Mouse (Mus musculus) heart, embryonic 14.5 days (tissue): ENCODE measurements around the gene Armcx6. TPM values are rescaled to one million over a fixed set of nuclear protein-coding genes. Genes with fewer than 3 reads are reported as not detected.
"Not testable (repeated sequence)": the region's sequence is repeated elsewhere in the genome, so short reads cannot be mapped to it uniquely, and the experiment has no call there.

Experiments used
- ATAC-seq: fragments of 200-750 bp; cut with Nextera tagmentation; 2 replicates; pipeline ENCODE4 v1.8.0; 2017; ENCODE audit warnings: low read depth, moderate TSS enrichment; ENCODE audit not compliant: insufficient number of reproducible peaks, insufficient read depth, low FRiP score
- H3K27ac ChIP-seq, 2 experiments: fragments of 200-500 bp in 1 of 2; fragments of 300-500 bp in 1 of 2; sonication (generic) in 1 of 2; replicated peaks in 1 of 2; 2 replicates each; pipeline ENCODE4 v1.5.1; 2012 to 2014; ENCODE audit warnings: low read depth in 2 of 2, low read length in 2 of 2, control low read depth in 1 of 2, mild to moderate bottlenecking in 1 of 2, mixed read lengths in 1 of 2; ENCODE audit not compliant: control insufficient read depth in 1 of 2, insufficient read depth in 1 of 2
- H3K27me3 ChIP-seq: fragments of 300-500 bp; sonication (generic); 2 replicates; pipeline ENCODE4 v1.6.1; 2014; ENCODE audit warnings: mild to moderate bottlenecking, low read length, control low read depth; ENCODE audit not compliant: control insufficient read depth, insufficient read depth
- H3K36me3 ChIP-seq: fragments of 300-500 bp; sonication (generic); 2 replicates; pipeline ENCODE4 v1.6.1; 2014; ENCODE audit warnings: mild to moderate bottlenecking, control low read depth, low read length, mixed read lengths; ENCODE audit not compliant: control insufficient read depth, insufficient read depth
- H3K4me1 ChIP-seq, 2 experiments: fragments of 200-500 bp in 1 of 2; fragments of 300-500 bp in 1 of 2; sonication (generic) in 1 of 2; 2 replicates each; pipeline ENCODE4 v1.6.1; 2012 to 2014; ENCODE audit warnings: low read length in 2 of 2, control low read depth in 1 of 2, mixed read lengths in 1 of 2; ENCODE audit not compliant: control insufficient read depth in 2 of 2, insufficient read depth in 2 of 2
- H3K4me2 ChIP-seq: fragments of 300-500 bp; sonication (generic); 2 replicates; pipeline ENCODE4 v1.6.1; 2014; ENCODE audit warnings: mild to moderate bottlenecking, low read length
- H3K4me3 ChIP-seq, 2 experiments: fragments of 200-500 bp in 1 of 2; fragments of 300-500 bp in 1 of 2; sonication (generic) in 1 of 2; 2 replicates each; pipeline ENCODE4 v1.5.1; 2012 to 2014; ENCODE audit warnings: low read length in 2 of 2, mild to moderate bottlenecking in 2 of 2, control low read depth in 1 of 2, low read depth in 1 of 2, moderate library complexity in 1 of 2; ENCODE audit not compliant: control insufficient read depth in 1 of 2, insufficient read depth in 1 of 2
- H3K9ac ChIP-seq: fragments of 300-500 bp; sonication (generic); 2 replicates; pipeline ENCODE4 v1.6.1; 2014; ENCODE audit warnings: mild to moderate bottlenecking, low read length
- H3K9me3 ChIP-seq: fragments of 300-500 bp; sonication (generic); 2 replicates; pipeline ENCODE4 v1.6.1; 2016; ENCODE audit warnings: low read length, control low read depth; ENCODE audit not compliant: control insufficient read depth
- WGBS: fragments of 180-500 bp; shearing (Covaris S2); extraction: QIAGEN DNeasy Blood & Tissue Kit; methylation state at CpG from one replicate; pipeline ENCODE4 v1.1.7; 2014; 5-methylcytosine and 5-hydroxymethylcytosine counted together
- polyA plus RNA-seq: library from polyadenylated mRNA; unstranded; fragments of >200 nt; fragmentation: Nextera tagmentation; extraction: Ambion mirVana; gene quantifications from 2 replicates; pipeline ENCODE4 v1.2.1, GENCODE M21; 2014

Armcx6 gene
- 15.0 and 17.7 TPM in 2 replicates for polyA plus RNA-seq

- 0 out of 4 replicates have a peak, but pooled peaks cover 0 to 6% of the 10 kb centered on the region in 2 experiments for H3K4me1 ChIP-seq
- WGBS: 16% methylated on average over 36 of the region's 36 CpGs
Observed at GRCm38 (mm10) chrX:134750764-134751592, at the start of gene Armcx6. Gene Armcx6, minus strand, starts transcription at chrX:134751417.

GRCm38 (mm10) chrX:134787728-134788127 lies 36.5 kb upstream of the Armcx6 start:
- ATAC-seq: no peak
- H3K4me2 ChIP-seq: no peak overlapping the region
- no peak overlapping the region for H3K27ac ChIP-seq
- H3K9ac ChIP-seq: no peak overlapping the region
- WGBS: 61% methylated on average over 4 of the region's 4 CpGs
- no peaks in the 10 kb centered on the region for H3K4me1 ChIP-seq
- H3K36me3 ChIP-seq: no peaks in the 10 kb centered on the region
- no peaks in the 10 kb centered on the region for H3K9me3 ChIP-seq
- H3K4me3 ChIP-seq: no peak overlapping the region
- H3K27me3 ChIP-seq: no peaks in the 10 kb centered on the region

More at GRCm38 (mm10) chrX:134750764-134751592, at the start of gene Armcx6:
- peak within 1 kb of the TSS; percentile 80 for H3K9ac ChIP-seq
- ATAC-seq: peak; percentile 91
- peaks cover 7% of the 10 kb centered on the region; the same call in 1 of the 2 replicates for H3K36me3 ChIP-seq
- peak within 1 kb of the TSS; percentile 56 to 86 for H3K4me3 ChIP-seq
- no peaks in the 10 kb centered on the region for H3K27me3 ChIP-seq
- H3K27ac ChIP-seq: peak within 1 kb of the TSS; percentile 89 to 94
- H3K9me3 ChIP-seq: no peaks in the 10 kb centered on the region
- H3K4me2 ChIP-seq: peak within 1 kb of the TSS; percentile 67

GRCm38 (mm10) chrX:134763428-134764198 lies 12.4 kb upstream of the Armcx6 start:
- WGBS: 42% methylated on average over 4 of the region's 4 CpGs
- H3K36me3 ChIP-seq, ATAC-seq, H3K4me1 ChIP-seq, H3K27ac ChIP-seq, H3K4me2 ChIP-seq, H3K27me3 ChIP-seq, H3K9me3 ChIP-seq, H3K9ac ChIP-seq, H3K4me3 ChIP-seq: not testable (repeated sequence)

- H3K27me3 ChIP-seq: no peaks in the 10 kb centered on the region
- 0 out of 2 replicates have a peak, but pooled peaks have one; percentile 14 for ATAC-seq
- H3K36me3 ChIP-seq: 0 out of 2 replicates have a peak, but pooled peaks cover 6% of the 10 kb centered on the region
- 21% methylated on average over 13 of the region's 13 CpGs for WGBS
- peak overlapping the region; percentile 62 for H3K4me2 ChIP-seq
- H3K4me1 ChIP-seq: no peaks in the 10 kb centered on the region
- H3K9ac ChIP-seq: peak overlapping the region; percentile 87
- H3K27ac ChIP-seq: peak overlapping the region; percentile 76 to 86
- no peaks in the 10 kb centered on the region for H3K9me3 ChIP-seq
- H3K4me3 ChIP-seq: peak overlapping the region; percentile 61 to 64
Observed at GRCm38 (mm10) chrX:134757293-134757995, 6.2 kb upstream of the Armcx6 start.

GRCm38 (mm10) chrX:134756434-134757292 lies 5.4 kb upstream of the Armcx6 start, which contains the start of gene Armcx3:
Gene Armcx3, plus strand, starts transcription at chrX:134756595.
- no peaks in the 10 kb centered on the region for H3K9me3 ChIP-seq
- peak within 1 kb of the TSS; percentile 76 to 86 for H3K27ac ChIP-seq
- ATAC-seq: peak; percentile 79
- H3K36me3 ChIP-seq: 0 out of 2 replicates have a peak, but pooled peaks cover 6% of the 10 kb centered on the region
- H3K4me1 ChIP-seq: 0 out of 4 replicates have a peak, but pooled peaks cover 0 to 3% of the 10 kb centered on the region in 2 experiments
- peak within 1 kb of the TSS; percentile 87 for H3K9ac ChIP-seq
- H3K4me3 ChIP-seq: peak within 1 kb of the TSS; percentile 61 to 64
- no peaks in the 10 kb centered on the region for H3K27me3 ChIP-seq
- WGBS: 27% methylated on average over 46 of the region's 46 CpGs
- H3K4me2 ChIP-seq: peak within 1 kb of the TSS; percentile 62

GRCm38 (mm10) chrX:134752584-134752983 lies 1.4 kb upstream of the Armcx6 start:
- peak overlapping the region; percentile 7; the same call in 1 of the 2 replicates for H3K4me2 ChIP-seq
- H3K36me3 ChIP-seq: peaks cover 7% of the 10 kb centered on the region; the same call in 1 of the 2 replicates
- 0 out of 4 replicates have a peak, but pooled peaks cover 0 to 6% of the 10 kb centered on the region in 2 experiments for H3K4me1 ChIP-seq
- no peaks in the 10 kb centered on the region for H3K27me3 ChIP-seq
- H3K9me3 ChIP-seq: no peaks in the 10 kb centered on the region
- H3K27ac ChIP-seq: peak overlapping the region; percentile 62 to 71; a peak in 3 of 4 replicates
- no peak overlapping the region for H3K4me3 ChIP-seq
- ATAC-seq: no peak
- H3K9ac ChIP-seq: no peak overlapping the region
- 15% methylated on average over 4 of the region's 4 CpGs for WGBS
